Mouse (Mus musculus) stomach, embryonic 14.5 days (tissue): ENCODE measurements at regions not wholly inside any gene's neighbourhood (a gene's known extent, or its start where the extent isn't known, plus 50 kb on each side); places are given as distances from the start of the nearest gene placed in this dataset.

Source experiments
- ATAC-seq: fragments of 200-750 bp; cut with Nextera tagmentation; 2 replicates; pipeline ENCODE4 v1.8.0; 2017; ENCODE audit warnings: low read depth, moderate TSS enrichment; ENCODE audit not compliant: insufficient number of reproducible peaks, insufficient read depth, low FRiP score
- H3K27ac ChIP-seq: fragments of 300-500 bp; sonication (generic); 2 replicates; pipeline ENCODE4 v1.5.1; 2014; ENCODE audit warnings: mild to moderate bottlenecking, low read length, moderate library complexity, mixed read lengths
- H3K27me3 ChIP-seq: fragments of 300-500 bp; sonication (generic); 2 replicates; pipeline ENCODE4 v1.6.1; 2014; ENCODE audit warnings: low read length, control low read depth, mixed read lengths; ENCODE audit not compliant: control insufficient read depth, insufficient read depth
- H3K36me3 ChIP-seq: fragments of 300-500 bp; sonication (generic); 2 replicates; pipeline ENCODE4 v1.6.1; 2014; ENCODE audit warnings: mild to moderate bottlenecking, control low read depth, low read length, moderate library complexity, mixed read lengths; ENCODE audit not compliant: control insufficient read depth, insufficient read depth
- H3K4me1 ChIP-seq: fragments of 300-500 bp; sonication (generic); 2 replicates; pipeline ENCODE4 v1.6.1; 2014; ENCODE audit warnings: low read length, control low read depth, mixed read lengths; ENCODE audit not compliant: control insufficient read depth, insufficient read depth
- H3K4me2 ChIP-seq: fragments of 300-500 bp; sonication (generic); replicated peaks from 2 replicates; pipeline ENCODE4 v1.6.1; 2014; ENCODE audit warnings: low read depth, low read length, control low read depth
- H3K4me3 ChIP-seq: fragments of 300-500 bp; sonication (generic); 2 replicates; pipeline ENCODE4 v1.5.1; 2014; ENCODE audit warnings: low read depth, low read length, control low read depth
- H3K9ac ChIP-seq: fragments of 300-500 bp; sonication (generic); replicated peaks from 2 replicates; pipeline ENCODE4 v1.6.1; 2014; ENCODE audit warnings: low read depth, mild to moderate bottlenecking, control low read depth, low read length, moderate library complexity, mixed read lengths
- H3K9me3 ChIP-seq: fragments of 300-500 bp; sonication (generic); 2 replicates; pipeline ENCODE4 v1.6.1; 2016; ENCODE audit warnings: low read depth, low read length, control low read depth; ENCODE audit not compliant: control insufficient read depth
- WGBS: fragments of 180-500 bp; shearing (Covaris S2); extraction: QIAGEN DNeasy Blood & Tissue Kit; methylation state at CpG from one replicate; pipeline ENCODE4 v1.1.7; 2014; 5-methylcytosine and 5-hydroxymethylcytosine counted together

DNA sequence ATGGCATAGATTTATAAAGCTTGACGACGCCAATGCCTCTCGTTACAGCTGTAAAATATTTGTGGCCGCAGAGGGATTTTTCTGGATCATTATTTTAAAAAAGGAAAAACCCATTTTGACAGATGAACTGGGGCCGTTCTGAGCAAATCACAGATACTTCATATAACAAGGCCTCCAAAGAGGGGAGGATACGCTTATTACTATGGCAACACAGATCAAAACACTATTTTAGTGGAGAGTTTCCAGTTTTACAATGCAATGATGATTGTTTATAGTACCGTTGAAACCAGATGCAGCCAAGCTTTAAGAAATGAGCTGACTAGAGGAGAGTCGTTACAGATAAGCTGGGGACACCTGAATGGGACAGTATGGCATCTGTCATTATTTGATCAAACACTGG lies 287.8 kb downstream of the Zfp326 start:
- Histone ChIP-seq H3K4me2 (no peak overlapping the region), H3K4me1 (no peaks in the 10 kb centered on the region), H3K4me3 (no peak overlapping the region), H3K9ac (no peak overlapping the region), H3K9me3 (no peaks in the 10 kb centered on the region), H3K27ac (no peak overlapping the region), H3K36me3 (no peaks in the 10 kb centered on the region), H3K27me3 (no peaks in the 10 kb centered on the region)
- WGBS, result 52% methylated on average over 8 of the region's 8 CpGs
- no peak for ATAC-seq

GRCm38 (mm10) chr5:106162981-106163653 lies 286.8 kb downstream of the Zfp326 start:
- ATAC-seq, result no peak
- H3K27me3 ChIP-seq, result no peaks in the 10 kb centered on the region
- H3K36me3 ChIP-seq, result no peaks in the 10 kb centered on the region
- H3K9me3 ChIP-seq, result no peaks in the 10 kb centered on the region
- H3K4me2 ChIP-seq, result no peak overlapping the region
- WGBS, result 58% methylated on average over 12 of the region's 12 CpGs
- H3K4me3 ChIP-seq, result no peak overlapping the region
- H3K9ac ChIP-seq, result no peak overlapping the region
- no peak overlapping the region for H3K27ac ChIP-seq
- H3K4me1 ChIP-seq, result no peaks in the 10 kb centered on the region

DNA sequence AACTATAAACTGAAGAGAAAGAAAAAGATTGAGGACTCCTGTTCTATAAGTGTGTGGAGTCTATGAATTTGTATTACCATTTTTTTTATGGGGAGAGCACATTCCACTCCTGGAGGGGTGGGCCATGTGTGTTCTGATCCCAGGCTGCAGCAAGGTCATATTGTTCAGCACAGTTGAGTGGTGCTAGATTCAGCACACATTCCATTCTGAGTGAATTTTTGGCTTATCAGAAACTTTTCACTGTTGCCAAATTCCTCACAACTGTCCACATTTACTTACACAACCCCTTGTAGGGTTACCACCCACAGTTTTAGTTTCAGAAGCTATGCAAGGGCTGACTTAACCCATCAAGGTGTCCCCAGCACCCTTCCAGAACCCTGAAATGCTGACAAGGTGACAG lies 262.7 kb downstream of the Zfp326 start:
- H3K9ac ChIP-seq, result no peak overlapping the region
- H3K4me1 ChIP-seq, result no peaks in the 10 kb centered on the region
- no peaks in the 10 kb centered on the region for H3K9me3 ChIP-seq
- H3K4me2 ChIP-seq, result no peak overlapping the region
- no peaks in the 10 kb centered on the region for H3K27me3 ChIP-seq
- no peak overlapping the region for H3K4me3 ChIP-seq
- H3K27ac ChIP-seq, result no peak overlapping the region
- ATAC-seq, result no peak
- H3K36me3 ChIP-seq, result no peaks in the 10 kb centered on the region

DNA sequence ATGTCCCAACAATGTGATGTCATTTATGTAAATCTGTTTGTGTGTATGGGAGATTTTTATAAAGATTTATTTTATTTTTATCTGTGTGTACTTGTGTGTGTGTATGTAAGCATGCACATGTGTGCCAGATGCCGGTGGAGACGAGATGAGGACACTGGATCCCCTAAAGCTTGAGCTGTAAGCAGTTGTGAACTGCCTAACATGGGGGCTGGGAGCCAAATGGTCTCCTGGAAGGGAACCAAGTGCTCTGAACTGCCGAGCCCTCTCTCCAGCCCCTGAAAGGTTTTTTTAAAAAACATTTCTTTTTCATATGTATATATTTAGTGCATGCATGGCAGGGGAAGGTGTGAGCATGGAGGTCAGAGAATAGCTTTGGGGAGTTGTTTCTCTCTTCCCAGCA lies 246.6 kb downstream of the Zfp326 start:
- 29% methylated on average over 3 of the region's 3 CpGs for WGBS
- Histone ChIP-seq H3K27ac (no peak overlapping the region), H3K36me3 (no peaks in the 10 kb centered on the region), H3K9ac (no peak overlapping the region), H3K4me3 (no peak overlapping the region), H3K4me2 (no peak overlapping the region), H3K4me1 (0 out of 2 replicates have a peak, but pooled peaks cover 4% of the 10 kb centered on the region), H3K27me3 (no peaks in the 10 kb centered on the region), H3K9me3 (no peaks in the 10 kb centered on the region)
- ATAC-seq, result no peak

- no peak for ATAC-seq
Observed at GRCm38 (mm10) chr5:106119584-106119983, 243.2 kb downstream of the Zfp326 start.

GRCm38 (mm10) chr5:106113186-106113585 lies 236.8 kb downstream of the Zfp326 start:
- Histone ChIP-seq H3K4me2 (no peak overlapping the region), H3K9ac (no peak overlapping the region), H3K36me3 (no peaks in the 10 kb centered on the region), H3K27me3 (no peaks in the 10 kb centered on the region), H3K4me1 (no peaks in the 10 kb centered on the region), H3K4me3 (no peak overlapping the region), H3K27ac (no peak overlapping the region), H3K9me3 (no peaks in the 10 kb centered on the region)
- no peak for ATAC-seq
- WGBS, result 57% methylated on average over 3 of the region's 3 CpGs

More at GRCm38 (mm10) chr5:106119584-106119983, 243.2 kb downstream of the Zfp326 start:
- Histone ChIP-seq H3K27me3 (no peaks in the 10 kb centered on the region), H3K4me2 (no peak overlapping the region), H3K4me1 (0 out of 2 replicates have a peak, but pooled peaks cover 4% of the 10 kb centered on the region), H3K36me3 (no peaks in the 10 kb centered on the region), H3K27ac (no peak overlapping the region), H3K4me3 (no peak overlapping the region), H3K9ac (no peak overlapping the region), H3K9me3 (no peaks in the 10 kb centered on the region)
- 30% methylated on average over 1 of the region's 1 CpGs for WGBS

DNA sequence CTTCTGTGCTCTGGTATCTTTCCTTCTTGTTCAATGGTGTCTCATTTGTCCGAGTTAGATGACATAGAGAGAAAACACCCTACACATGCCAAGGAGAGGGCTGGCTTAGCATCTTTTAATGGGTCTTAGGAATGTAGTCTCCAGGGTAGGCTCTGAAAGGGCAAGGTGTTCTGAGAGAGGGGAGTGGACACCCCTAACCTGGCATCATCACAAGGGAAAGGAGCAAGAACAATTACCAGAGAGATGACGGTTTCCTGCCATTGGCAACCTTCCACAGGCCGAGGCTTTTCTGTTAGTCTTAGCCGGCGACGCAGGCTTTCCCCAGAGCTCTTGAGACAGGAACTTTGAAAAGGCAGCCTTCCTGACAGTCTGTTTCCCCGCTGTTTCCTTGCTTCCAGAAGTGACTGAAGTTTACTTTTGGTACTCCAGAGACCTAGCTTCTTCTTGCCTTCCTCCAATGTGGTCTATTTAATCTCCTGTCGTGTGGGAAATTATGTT lies 232.2 kb downstream of the Zfp326 start:
- no peaks in the 10 kb centered on the region for H3K4me1 ChIP-seq
- WGBS, result 46% methylated on average over 8 of the region's 8 CpGs
- no peak overlapping the region for H3K4me3 ChIP-seq
- H3K36me3 ChIP-seq, result no peaks in the 10 kb centered on the region
- no peak overlapping the region for H3K9ac ChIP-seq
- ATAC-seq, result no peak
- H3K4me2 ChIP-seq, result no peak overlapping the region
- H3K9me3 ChIP-seq, result no peaks in the 10 kb centered on the region
- H3K27me3 ChIP-seq, result no peaks in the 10 kb centered on the region
- no peak overlapping the region for H3K27ac ChIP-seq

DNA sequence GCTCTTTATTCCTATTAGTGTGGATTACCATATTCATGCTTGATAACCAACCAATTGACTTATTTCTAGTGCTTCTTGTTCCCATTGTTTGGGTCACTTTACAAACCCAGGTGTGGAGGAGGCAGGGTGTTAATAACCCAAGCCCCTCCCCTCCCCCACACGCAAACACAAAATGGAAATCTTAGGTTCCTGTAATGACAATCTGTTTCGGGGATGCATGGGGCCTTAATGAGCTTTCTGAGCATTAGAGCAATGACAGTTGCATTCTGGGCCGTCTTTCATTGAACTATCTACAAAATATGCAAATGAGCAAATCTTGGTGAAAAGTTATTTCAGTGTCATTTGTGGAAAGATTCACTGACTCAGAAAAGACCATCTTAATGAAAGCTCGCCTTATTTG lies 225.9 kb downstream of the Zfp326 start:
- Histone ChIP-seq H3K36me3 (no peaks in the 10 kb centered on the region), H3K9ac (no peak overlapping the region), H3K9me3 (no peaks in the 10 kb centered on the region), H3K27ac (no peak overlapping the region), H3K4me2 (no peak overlapping the region), H3K4me3 (no peak overlapping the region), H3K27me3 (no peaks in the 10 kb centered on the region), H3K4me1 (no peaks in the 10 kb centered on the region)
- ATAC-seq, result no peak
- WGBS, result 86% methylated on average over 4 of the region's 4 CpGs

GRCm38 (mm10) chr5:106098887-106099286 lies 222.5 kb downstream of the Zfp326 start:
- Histone ChIP-seq H3K4me2 (no peak overlapping the region), H3K36me3 (no peaks in the 10 kb centered on the region), H3K4me1 (no peaks in the 10 kb centered on the region), H3K27ac (no peak overlapping the region), H3K27me3 (no peaks in the 10 kb centered on the region), H3K4me3 (no peak overlapping the region), H3K9ac (no peak overlapping the region), H3K9me3 (no peaks in the 10 kb centered on the region)
- no peak for ATAC-seq
- WGBS, result 72% methylated on average over 8 of the region's 8 CpGs
